Mouse (Mus musculus): ENCODE results near the gene Ncdn.
A peak's percentile ranks its signal among the peaks of the same experiment; 100 is the strongest.

Gene Ncdn

GRCm38 (mm10) chr4:126752608-126753141 lies 563 bp downstream of the Ncdn start:
- no peak for DNase-seq (ENCODE audit: low read depth, low spot score)

- peak; percentile 47 for DNase-seq (ENCODE audit: low read depth, low spot score)
Observed at GRCm38 (mm10) chr4:126752024-126752607, 1.1 kb downstream of the Ncdn start.

- DNase-seq (ENCODE audit: low read depth, low spot score): no peak
Observed at GRCm38 (mm10) chr4:126751556-126752023, 1.6 kb downstream of the Ncdn start.

GRCm38 (mm10) chr4:126750863-126751555 lies 2.2 kb downstream of the Ncdn start:
- no peak for DNase-seq (ENCODE audit: low read depth, low spot score)

DNA sequence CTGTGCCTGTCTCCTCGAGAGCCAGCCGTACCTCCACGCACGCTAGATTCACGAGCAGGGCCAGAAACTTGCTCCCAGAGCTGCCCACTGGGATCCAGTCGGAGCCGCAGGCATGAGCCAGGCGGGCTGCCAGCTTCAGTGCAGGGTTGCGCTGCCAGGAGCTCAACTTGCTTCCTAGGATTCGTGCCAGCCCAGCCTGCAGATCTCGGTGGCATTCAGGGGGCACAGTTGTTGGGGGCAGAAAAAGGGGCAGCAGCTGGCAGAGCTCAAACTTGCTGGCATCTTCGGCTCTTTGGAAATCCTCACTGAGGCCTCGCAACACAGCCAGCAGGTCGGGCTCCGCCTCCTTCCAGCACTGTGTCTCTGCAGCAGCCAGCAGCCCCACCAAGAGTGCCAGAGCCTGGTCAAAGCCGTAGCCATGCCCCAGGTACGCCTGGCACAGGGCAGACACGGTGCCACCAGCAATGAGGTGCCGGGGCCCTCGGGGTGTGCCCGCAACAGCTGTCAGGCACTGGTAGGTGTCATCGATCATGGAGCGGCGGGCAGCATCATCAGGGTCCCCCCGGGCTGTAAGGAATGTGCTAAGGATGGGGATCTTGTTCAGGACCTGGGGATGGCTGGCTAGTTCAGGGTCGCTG lies 3.1 kb downstream of the Ncdn start:
- no peak for DNase-seq (ENCODE audit: low read depth, low spot score)

- no peak for DNase-seq (ENCODE audit: low read depth, low spot score)
Observed at GRCm38 (mm10) chr4:126749553-126749952, 3.7 kb downstream of the Ncdn start.

GRCm38 (mm10) chr4:126748381-126748780 lies 4.9 kb downstream of the Ncdn start:
- no peak for DNase-seq (ENCODE audit: low read depth, low spot score)

- no peak for DNase-seq (ENCODE audit: low read depth, low spot score)
Observed at GRCm38 (mm10) chr4:126746194-126746840, 6.9 kb downstream of the Ncdn start.

DNA sequence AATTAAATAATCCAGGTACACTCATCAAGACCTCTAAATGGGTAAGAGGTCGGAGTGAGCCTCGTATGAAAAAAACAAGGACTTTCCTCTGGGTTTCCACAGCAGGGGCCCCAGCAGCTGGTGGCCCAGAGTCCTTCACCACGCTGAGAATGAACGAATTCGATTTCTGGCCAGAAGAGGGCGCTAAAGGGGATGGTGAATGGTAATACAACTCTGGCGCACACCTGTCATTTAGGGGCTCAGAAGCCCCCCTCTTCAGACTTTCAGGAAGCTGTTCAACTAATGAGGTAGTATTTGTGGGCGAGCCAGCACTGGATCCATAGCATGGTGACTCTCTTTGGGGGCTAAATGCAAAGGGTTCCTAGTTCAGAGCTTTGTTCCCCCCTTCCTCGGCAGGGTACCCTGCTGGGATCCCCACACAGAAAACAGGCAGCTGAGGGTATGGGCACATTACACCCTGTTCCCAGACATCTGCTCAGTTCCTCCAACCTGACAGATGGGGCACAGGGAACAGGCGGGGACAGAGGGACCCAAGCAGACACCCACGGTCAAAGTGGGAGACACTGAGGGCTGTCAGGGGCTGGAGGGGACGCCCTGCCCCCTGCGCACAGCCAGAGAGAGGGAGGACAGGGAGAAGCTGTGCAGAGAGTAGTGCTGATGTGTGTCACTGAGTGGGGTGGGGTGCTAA lies 7.6 kb downstream of the Ncdn start:
- peak; percentile 67 for DNase-seq (ENCODE audit: low read depth, low spot score)

GRCm38 (mm10) chr4:126744831-126745230 lies 8.4 kb downstream of the Ncdn start:
- DNase-seq (ENCODE audit: low read depth, low spot score): no peak

- peak; percentile 64 for DNase-seq (ENCODE audit: low read depth, low spot score)
Observed at GRCm38 (mm10) chr4:126743713-126744112, 9.5 kb downstream of the Ncdn start.

DNA sequence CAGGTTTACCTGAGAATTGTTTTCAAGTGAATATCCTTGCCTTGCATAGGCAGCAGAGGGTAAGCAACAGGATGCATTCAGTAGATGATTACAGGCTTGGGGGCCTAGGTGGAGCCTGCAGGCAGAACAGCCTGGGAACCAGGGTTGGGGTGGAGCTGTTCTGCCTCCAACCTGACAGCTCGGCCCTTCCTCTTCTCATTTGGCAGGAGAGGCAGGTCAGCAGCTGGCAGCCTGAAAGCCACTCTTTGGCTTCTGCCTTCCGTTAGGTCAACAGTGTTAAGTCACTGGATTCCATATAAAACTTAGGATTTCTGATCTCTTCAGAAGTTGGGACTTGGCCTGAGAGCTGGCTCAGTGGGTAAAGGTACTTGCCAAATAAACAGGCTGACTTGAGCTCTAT lies 10.3 kb downstream of the Ncdn start:
- DNase-seq (ENCODE audit: low read depth, low spot score): no peak

- peak; percentile 87 for DNase-seq (ENCODE audit: low read depth, low spot score)
Observed at GRCm38 (mm10) chr4:126741448-126741847, 11.8 kb downstream of the Ncdn start.

GRCm38 (mm10) chr4:126739966-126740676 lies 13.1 kb downstream of the Ncdn start:
- DNase-seq (ENCODE audit: low read depth, low spot score): peak; percentile 87

DNA sequence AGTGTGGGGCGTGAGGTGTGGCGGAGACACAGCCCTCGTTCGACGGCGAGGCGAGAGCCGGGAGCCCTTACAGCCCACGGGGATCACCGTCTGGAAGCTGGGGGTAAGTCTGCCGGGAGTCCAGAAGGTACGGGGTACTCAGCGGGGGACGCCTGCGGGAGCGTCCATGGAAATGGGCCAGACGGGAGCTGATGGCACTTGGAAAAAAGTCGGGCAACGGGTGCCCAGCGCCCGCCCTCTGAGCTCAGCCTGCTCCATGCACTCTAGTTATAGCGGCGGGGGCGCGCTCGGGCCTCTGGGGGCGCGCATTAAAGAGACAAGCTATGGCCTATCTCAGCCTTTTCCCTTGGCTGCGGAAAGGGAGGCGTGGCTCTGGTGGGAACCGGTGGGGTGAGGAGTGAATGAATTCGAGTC lies 17.2 kb downstream of the Ncdn start, which contains the start of gene Tfap2e:
TSS of gene Tfap2e (minus strand) at position 240 of the 414 bp plus-strand sequence.
- DNase-seq (ENCODE audit: low read depth, low spot score): peak; percentile 84

GRCm38 (mm10) chr4:126735382-126736000 lies 17.7 kb downstream of the Ncdn start:
- peak; percentile 23 for DNase-seq (ENCODE audit: low read depth, low spot score)

- peak; percentile 44 for DNase-seq (ENCODE audit: low read depth, low spot score)
Observed at GRCm38 (mm10) chr4:126734700-126735381, 18.4 kb downstream of the Ncdn start.

DNA sequence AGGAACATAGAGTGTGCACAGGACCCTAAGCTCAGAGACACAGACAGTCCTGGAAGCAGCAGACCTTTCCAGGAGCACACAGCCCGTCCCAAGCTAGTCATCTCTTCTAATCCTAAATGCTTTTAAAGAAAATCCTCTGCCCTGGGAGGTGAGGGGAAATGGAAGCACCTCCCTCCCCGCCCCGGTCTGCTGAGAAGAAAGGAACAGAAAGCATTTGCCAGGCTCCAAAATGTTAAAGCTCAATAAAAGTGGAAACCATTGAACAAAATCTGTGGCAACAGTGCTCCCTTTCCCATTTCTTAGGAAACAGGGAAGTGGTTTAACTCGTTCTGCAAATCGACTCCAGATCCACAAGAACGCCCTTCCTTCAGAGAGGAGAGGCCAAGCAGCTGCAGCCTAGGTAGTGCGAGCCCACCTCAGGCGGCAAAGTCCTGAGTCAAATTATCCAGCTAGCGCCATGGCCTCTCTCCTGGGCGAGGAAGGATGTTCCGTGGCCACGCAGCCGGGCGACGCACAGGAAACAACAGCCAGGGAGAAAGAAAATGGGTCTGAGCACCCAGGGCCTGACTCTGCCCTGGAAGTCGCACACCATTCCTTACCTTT lies 19.1 kb downstream of the Ncdn start:
- DNase-seq (ENCODE audit: low read depth, low spot score): peak; percentile 36
